Mouse (Mus musculus) limb, embryonic 14.5 days (tissue): ENCODE measurements around the gene Wdr61. TPM values are rescaled to one million over a fixed set of nuclear protein-coding genes. Genes with fewer than 3 reads are reported as not detected.

Experiments used
- ATAC-seq: fragments of 200-750 bp; cut with Nextera tagmentation; 2 replicates; pipeline ENCODE4 v1.8.0; 2017; ENCODE audit warnings: low read depth, moderate number of reproducible peaks, moderate TSS enrichment; ENCODE audit not compliant: low FRiP score
- DNase-seq: peaks from one replicate; pipeline ENCODE4 v3.0.0-alpha.2; 2015; ENCODE audit warnings: low spot score
- H3K27ac ChIP-seq: fragments of 300-500 bp; sonication (generic); replicated peaks from 2 replicates; pipeline ENCODE4 v1.5.1; 2014; ENCODE audit warnings: low read depth, mild to moderate bottlenecking, low read length, moderate library complexity, mixed read lengths
- H3K27me3 ChIP-seq: fragments of 300-500 bp; sonication (generic); 2 replicates; pipeline ENCODE4 v1.6.1; 2014; ENCODE audit warnings: low read length, mixed read lengths; ENCODE audit not compliant: control insufficient read depth, insufficient read depth
- H3K36me3 ChIP-seq: fragments of 300-500 bp; sonication (generic); 2 replicates; pipeline ENCODE4 v1.6.1; 2014; ENCODE audit warnings: mild to moderate bottlenecking, low read length, moderate library complexity, mixed read lengths; ENCODE audit not compliant: control insufficient read depth, insufficient read depth
- H3K4me1 ChIP-seq: fragments of 300-500 bp; sonication (generic); 2 replicates; pipeline ENCODE4 v1.6.1; 2014; ENCODE audit warnings: antibody characterized with exemption, low read length, mixed read lengths; ENCODE audit not compliant: control insufficient read depth, insufficient read depth
- H3K4me2 ChIP-seq: fragments of 300-500 bp; sonication (generic); replicated peaks from 2 replicates; pipeline ENCODE4 v1.6.1; 2014; ENCODE audit warnings: low read depth, mild to moderate bottlenecking, low read length, moderate library complexity; ENCODE audit not compliant: severe bottlenecking
- H3K4me3 ChIP-seq: fragments of 300-500 bp; sonication (generic); replicated peaks from 2 replicates; pipeline ENCODE4 v1.5.1; 2014; ENCODE audit warnings: low read length
- H3K9ac ChIP-seq: fragments of 300-500 bp; sonication (generic); 2 replicates; pipeline ENCODE4 v1.6.1; 2014; ENCODE audit warnings: mild to moderate bottlenecking, low read depth, low read length, moderate library complexity; ENCODE audit not compliant: severe bottlenecking
- H3K9me3 ChIP-seq: fragments of 300-500 bp; sonication (generic); 2 replicates; pipeline ENCODE4 v1.6.1; 2016; ENCODE audit warnings: low read length; ENCODE audit not compliant: control insufficient read depth
- POLR2A ChIP-seq: fragments of 200-500 bp; IDR thresholded peaks from 2 replicates; pipeline ENCODE4 v1.8.0; 2012; ENCODE audit warnings: inconsistent platforms, mild to moderate bottlenecking, moderate library complexity, borderline replicate concordance; ENCODE audit not compliant: insufficient read depth, insufficient read length; ENCODE audit errors: extremely low read depth
- WGBS: fragments of 180-500 bp; shearing (Covaris S2); extraction: QIAGEN DNeasy Blood & Tissue Kit; methylation state at CpG from one replicate; pipeline ENCODE4 v1.1.7; 2014; 5-methylcytosine and 5-hydroxymethylcytosine counted together
- polyA plus RNA-seq, 2 experiments: library from polyadenylated mRNA; depleted of rRNA in 1 of 2; stranded (reverse) in 1 of 2; unstranded in 1 of 2; fragments of >200 nt; fragmentation: Nextera tagmentation in 1 of 2; extraction: Ambion mirVana in 1 of 2; gene quantifications; 2 replicates each; pipeline versions ENCODE4 v1.2.1 to v1.2.3; 2012 to 2014

Gene Wdr61
- polyA plus RNA-seq, 2 experiments: 105 to 159 TPM

GRCm38 (mm10) chr9:54689446-54689845 is 44.9 kb downstream of the Wdr61 start:
- Histone ChIP-seq H3K9ac (no peak overlapping the region), H3K27me3 (no peaks in the 10 kb centered on the region), H3K27ac (no peak overlapping the region), H3K4me2 (no peak overlapping the region), H3K9me3 (no peaks in the 10 kb centered on the region), H3K4me1 (no peaks in the 10 kb centered on the region), H3K36me3 (no peaks in the 10 kb centered on the region), H3K4me3 (no peak overlapping the region)
- DNase-seq (no peak), ATAC-seq (no peak)
- no peak for TF ChIP-seq POLR2A
- WGBS: 70% methylated on average over 8 of the region's 8 CpGs

- TF ChIP-seq POLR2A: no peak
- no peak overlapping the region for H3K4me2 ChIP-seq
- H3K36me3 ChIP-seq: no peaks in the 10 kb centered on the region
- DNase-seq: no peak
- no peaks in the 10 kb centered on the region for H3K4me1 ChIP-seq
- ATAC-seq: no peak
- WGBS: 63% methylated on average over 14 of the region's 14 CpGs
- H3K27me3 ChIP-seq: no peaks in the 10 kb centered on the region
- H3K27ac ChIP-seq: no peak overlapping the region
- H3K9ac ChIP-seq: no peak overlapping the region
- no peak overlapping the region for H3K4me3 ChIP-seq
- no peaks in the 10 kb centered on the region for H3K9me3 ChIP-seq
Observed at GRCm38 (mm10) chr9:54687246-54688236, 46.8 kb downstream of the Wdr61 start.

- WGBS: 68% methylated on average over 7 of the region's 7 CpGs
Observed at GRCm38 (mm10) chr9:54683814-54684605, 50.3 kb downstream of the Wdr61 start.

GRCm38 (mm10) chr9:54682846-54683245 is 51.5 kb downstream of the Wdr61 start:
- Histone ChIP-seq H3K27ac (no peak overlapping the region), H3K4me1 (no peaks in the 10 kb centered on the region), H3K4me3 (no peak overlapping the region), H3K27me3 (no peaks in the 10 kb centered on the region), H3K4me2 (no peak overlapping the region), H3K36me3 (no peaks in the 10 kb centered on the region), H3K9me3 (no peaks in the 10 kb centered on the region), H3K9ac (no peak overlapping the region)
- no peak for TF ChIP-seq POLR2A
- ATAC-seq (no peak), DNase-seq (no peak)
- WGBS: 56% methylated on average over 2 of the region's 4 CpGs

More at GRCm38 (mm10) chr9:54683814-54684605, 50.3 kb downstream of the Wdr61 start:
- DNase-seq: no peak
- Histone ChIP-seq H3K4me3 (no peak overlapping the region), H3K27ac (no peak overlapping the region), H3K36me3 (no peaks in the 10 kb centered on the region), H3K27me3 (no peaks in the 10 kb centered on the region), H3K4me2 (no peak overlapping the region), H3K9me3 (no peaks in the 10 kb centered on the region), H3K9ac (no peak overlapping the region), H3K4me1 (no peaks in the 10 kb centered on the region)
- TF ChIP-seq POLR2A: no peak
- ATAC-seq: no peak

- 3% methylated on average over 14 of the region's 14 CpGs for WGBS
- peak; percentile 88 for ATAC-seq
- no peaks in the 10 kb centered on the region for H3K9me3 ChIP-seq
Observed at GRCm38 (mm10) chr9:54676531-54676986, 57.8 kb downstream of the Wdr61 start.

More at GRCm38 (mm10) chr9:54676531-54676986, 57.8 kb downstream of the Wdr61 start:
- peak; percentile 75 for DNase-seq
- Histone ChIP-seq H3K4me2 (peak overlapping the region; percentile 58), H3K9ac (peak overlapping the region; percentile 38; the same call in 1 of the 2 replicates), H3K27me3 (no peaks in the 10 kb centered on the region), H3K4me1 (no peaks in the 10 kb centered on the region), H3K36me3 (no peaks in the 10 kb centered on the region), H3K4me3 (peak overlapping the region; percentile 30), H3K27ac (no peak overlapping the region)
- no peak for TF ChIP-seq POLR2A
